ENCODE assay signal across 7 mouse cellular contexts in the genomic region with DNA sequence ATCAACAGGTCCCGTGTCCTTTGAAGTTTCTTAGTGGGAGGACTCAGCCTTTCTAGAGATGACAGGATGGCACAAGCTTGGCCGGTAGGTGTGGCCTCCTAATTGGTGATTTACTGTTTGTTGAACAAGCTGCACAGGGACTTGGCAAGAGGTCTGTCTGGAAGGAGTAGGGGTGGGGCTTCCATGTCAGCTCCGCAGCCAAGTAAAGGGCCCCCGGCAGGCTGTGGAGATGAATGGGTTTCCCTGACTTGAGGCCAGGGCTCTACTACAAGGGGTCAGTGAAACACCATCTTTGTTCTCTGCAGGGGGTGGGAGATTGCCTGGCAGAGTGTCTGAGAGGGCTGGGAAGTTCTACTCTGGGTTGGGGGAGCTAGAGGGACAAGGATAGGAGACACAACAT.
DNase-seq lines count a peak whose midpoint lies in the region; ATAC-seq lines count a peak whose summit lies in the region.

No protein-coding gene starts in this region.

- DNase-seq in midbrain, embryonic 14.5 days = peak; percentile 17
- peak; percentile 78 for DNase-seq in embryonic facial prominence, embryonic 14.5 days (ENCODE audit: low spot score)
- DNase-seq in kidney, postnatal 10 days = peak; percentile 70
- DNase-seq in thymus, postnatal 36 days = no peak

- no peak overlapping the region for H3K9ac ChIP-seq in midbrain, embryonic 14.5 days (replicated peaks; ENCODE audit: low read length)
- no peak overlapping the region for H3K9ac ChIP-seq in midbrain, embryonic 15.5 days
- H3K9ac ChIP-seq in embryonic facial prominence, embryonic 14.5 days (ENCODE audit: low read depth, low read length) = no peak overlapping the region
- no peak overlapping the region for H3K9ac ChIP-seq in neural tube, embryonic 15.5 days (replicated peaks)

- H3K4me3 ChIP-seq in midbrain, embryonic 14.5 days (replicated peaks; ENCODE audit: low read depth, low read length) = no peak overlapping the region
- no peak overlapping the region for H3K4me3 ChIP-seq in midbrain, embryonic 15.5 days
- H3K4me3 ChIP-seq in embryonic facial prominence, embryonic 14.5 days (ENCODE audit: low read depth, low read length) = no peak overlapping the region
- no peak overlapping the region for H3K4me3 ChIP-seq in neural tube, embryonic 15.5 days (replicated peaks)

- H3K36me3 ChIP-seq in midbrain, embryonic 14.5 days (ENCODE audit: control insufficient read depth, insufficient read depth, low read length) = no peaks in the 10 kb centered on the region
- H3K36me3 ChIP-seq in midbrain, embryonic 15.5 days (replicated peaks) = no peaks in the 10 kb centered on the region
- no peaks in the 10 kb centered on the region for H3K36me3 ChIP-seq in embryonic facial prominence, embryonic 14.5 days (ENCODE audit: control insufficient read depth, insufficient read depth, low read length)
- H3K36me3 ChIP-seq in neural tube, embryonic 15.5 days = no peaks in the 10 kb centered on the region

- no peaks in the 10 kb centered on the region for H3K9me3 ChIP-seq in midbrain, embryonic 14.5 days (ENCODE audit: control insufficient read depth, low read length)
- H3K9me3 ChIP-seq in midbrain, embryonic 15.5 days = no peaks in the 10 kb centered on the region
- no peaks in the 10 kb centered on the region for H3K9me3 ChIP-seq in embryonic facial prominence, embryonic 14.5 days (ENCODE audit: control insufficient read depth, low read length)
- no peaks in the 10 kb centered on the region for H3K9me3 ChIP-seq in neural tube, embryonic 15.5 days (replicated peaks)

- no peak overlapping the region for H3K27ac ChIP-seq in midbrain, embryonic 14.5 days (replicated peaks; ENCODE audit: low read depth, low read length)
- no peak overlapping the region for H3K27ac ChIP-seq in midbrain, embryonic 15.5 days
- no peak overlapping the region for H3K27ac ChIP-seq in embryonic facial prominence, embryonic 14.5 days (replicated peaks; ENCODE audit: low read depth, low read length)
- no peak overlapping the region for H3K27ac ChIP-seq in neural tube, embryonic 15.5 days (replicated peaks)

- no peak overlapping the region for H3K4me2 ChIP-seq in midbrain, embryonic 14.5 days (ENCODE audit: low read length)
- H3K4me2 ChIP-seq in midbrain, embryonic 15.5 days = no peak overlapping the region
- no peak overlapping the region for H3K4me2 ChIP-seq in embryonic facial prominence, embryonic 14.5 days (ENCODE audit: low read depth, low read length)
- H3K4me2 ChIP-seq in neural tube, embryonic 15.5 days = no peak overlapping the region

- H3K4me1 ChIP-seq in midbrain, embryonic 14.5 days (ENCODE audit: control insufficient read depth, insufficient read depth, low read length) = no peaks in the 10 kb centered on the region
- H3K4me1 ChIP-seq in midbrain, embryonic 15.5 days = peaks cover 5% of the 10 kb centered on the region; the same call in 1 of the 2 replicates
- peaks cover 6% of the 10 kb centered on the region; the same call in 1 of the 2 replicates for H3K4me1 ChIP-seq in embryonic facial prominence, embryonic 14.5 days (ENCODE audit: control insufficient read depth, insufficient read depth, low read length)
- peaks cover 27% of the 10 kb centered on the region for H3K4me1 ChIP-seq in neural tube, embryonic 15.5 days

- ATAC-seq in midbrain, embryonic 14.5 days (ENCODE audit: low FRiP score, low TSS enrichment) = no peak
- ATAC-seq in midbrain, embryonic 15.5 days (replicated peaks) = no peak
- peak; percentile 59 for ATAC-seq in embryonic facial prominence, embryonic 14.5 days (ENCODE audit: low read depth)
- ATAC-seq in neural tube, embryonic 15.5 days (ENCODE audit: low FRiP score) = peak; percentile 58; the same call in 1 of the 2 replicates
- no peak for ATAC-seq in granulocyte monocyte progenitor cell, adult 5-6 weeks (replicated peaks; ENCODE audit: poor library complexity, severe bottlenecking)

- 27% methylated on average over 4 of the region's 4 CpGs for WGBS in midbrain, embryonic 14.5 days
- WGBS in midbrain, embryonic 15.5 days = 20% methylated on average over 4 of the region's 4 CpGs
- WGBS in embryonic facial prominence, embryonic 14.5 days = 19% methylated on average over 4 of the region's 4 CpGs
- 9% methylated on average over 4 of the region's 4 CpGs for WGBS in neural tube, embryonic 15.5 days

- H3K27me3 ChIP-seq in midbrain, embryonic 14.5 days (ENCODE audit: control insufficient read depth, insufficient read depth, low read length) = no peaks in the 10 kb centered on the region; the same call in 1 of the 2 replicates
- H3K27me3 ChIP-seq in midbrain, embryonic 15.5 days (replicated peaks) = no peaks in the 10 kb centered on the region
- no peaks in the 10 kb centered on the region for H3K27me3 ChIP-seq in embryonic facial prominence, embryonic 14.5 days (replicated peaks; ENCODE audit: control insufficient read depth, insufficient read depth, low read length)
- H3K27me3 ChIP-seq in neural tube, embryonic 15.5 days (replicated peaks) = peaks cover 14% of the 10 kb centered on the region; the same call in 1 of the 2 replicates

Comparison
In these comparisons a context has a peak if more than half of its experiments do, and no peak if none do; other contexts are left out.
1. ATAC-seq: peak in embryonic facial prominence, embryonic 14.5 days (single experiment) and neural tube, embryonic 15.5 days (single experiment); none in midbrain, embryonic 14.5 days (single experiment), midbrain, embryonic 15.5 days (single experiment) and granulocyte monocyte progenitor cell, adult 5-6 weeks (single experiment).
2. DNase-seq: peak in midbrain, embryonic 14.5 days (single experiment), embryonic facial prominence, embryonic 14.5 days (single experiment) and kidney, postnatal 10 days (single experiment); none in thymus, postnatal 36 days (0 of 2).